In genomic region chr11:59661005-59661404, GRCm38 (mm10) we compare ENCODE assay signal across 8 mouse cellular contexts. TPM values are rescaled to one million over a fixed set of nuclear protein-coding genes. Genes with fewer than 3 reads are reported as not detected.
DNase-seq lines count a peak whose midpoint lies in the region; ATAC-seq lines count a peak whose summit lies in the region.

Mprip (plus strand) TSS chr11:59661305.

- H3K4me3 ChIP-seq in midbrain, embryonic 13.5 days (replicated peaks) = peak within 1 kb of the TSS; percentile 78

- DNase-seq in thymus, postnatal 0 days (ENCODE audit: low spot score) = no peak
- DNase-seq in thymus, postnatal 25 days = no peak
- no peak for DNase-seq in heart, postnatal 25 days (ENCODE audit: low spot score)
- no peak for DNase-seq in layer of hippocampus, postnatal 14 days (ENCODE audit: low spot score in 2 of 2)
- DNase-seq in Muller cell, postnatal 12 days (ENCODE audit: inconsistent ontology term) = no peak
- no peak for DNase-seq in thymus, postnatal 4 days

- H3K4me1 ChIP-seq in midbrain, embryonic 13.5 days (replicated peaks) = peaks cover 41% of the 10 kb centered on the region

- H3K4me2 ChIP-seq in midbrain, embryonic 13.5 days (replicated peaks) = peak within 1 kb of the TSS; percentile 56

- H3K27me3 ChIP-seq in midbrain, embryonic 13.5 days = no peaks in the 10 kb centered on the region

- no peak for ATAC-seq in erythroid progenitor cell, adult 5-6 weeks (replicated peaks; ENCODE audit: low FRiP score, poor library complexity, severe bottlenecking)
- no peak for ATAC-seq in midbrain, embryonic 13.5 days

- intact Hi-C loops in heart, postnatal 25 days (cut with DNase I) = loop anchor here (2.0 kb wide), 1 partner anchor 72 kb away; no protein-coding TSS in a partner anchor

- WGBS in midbrain, embryonic 13.5 days = 56% methylated on average over 3 of the region's 3 CpGs

- H3K9me3 ChIP-seq in midbrain, embryonic 13.5 days = no peaks in the 10 kb centered on the region

- H3K9ac ChIP-seq in midbrain, embryonic 13.5 days (replicated peaks) = peak within 1 kb of the TSS; percentile 57

- H3K36me3 ChIP-seq in midbrain, embryonic 13.5 days = no peaks in the 10 kb centered on the region

- peak within 1 kb of the TSS; percentile 66 for H3K27ac ChIP-seq in midbrain, embryonic 13.5 days

RNA-seq across cellular contexts. Expression of gene Mprip, which starts in this region (rescaled TPM):
- polyA plus RNA-seq in thymus, postnatal 0 days (2015; fragmentation: Nextera tagmentation; extraction: Ambion mirVana) = 46.7 and 55.6 TPM in 2 replicates
- total RNA-seq in erythroid progenitor cell, adult 5-6 weeks (2015; ENCODE audit: low replicate concordance) = 21.4 and 38.2 TPM in 2 replicates
- total RNA-seq in erythroid progenitor cell, adult 5-6 weeks (2017; ENCODE audit: low replicate concordance) = 20.7 and 44.4 TPM in 2 replicates
- 100 to 1,000 TPM; 149 to 151 TPM for total RNA-seq in heart, postnatal 25 days (2021)
- total RNA-seq in layer of hippocampus, postnatal 14 days (2021) = 100 to 1,000 TPM; 256 to 263 TPM
- 37.1 and 39.3 TPM in 2 replicates for polyA plus RNA-seq in midbrain, embryonic 13.5 days (2015; fragmentation: Nextera tagmentation; extraction: Ambion mirVana)
